Mouse (Mus musculus) right cerebral cortex, postnatal 25 days (tissue): ENCODE results near the gene Trim38.
"Not testable (repeated sequence)": the region's sequence is repeated elsewhere in the genome, so short reads cannot be mapped to it uniquely, and the experiment has no call there.

ENCODE experiments used
- DNase-seq: peaks from one replicate; pipeline ENCODE4 v3.0.0; 2022

The Trim38 gene

GRCm38 (mm10) chr13:23769613-23770012, at the start of gene Trim38:
Gene Trim38, plus strand, starts transcription at chr13:23769913.
- DNase-seq, result not testable (repeated sequence)

- DNase-seq, result no peak
Measured at GRCm38 (mm10) chr13:23724239-23724638, 45.5 kb upstream of the Trim38 start.

DNA sequence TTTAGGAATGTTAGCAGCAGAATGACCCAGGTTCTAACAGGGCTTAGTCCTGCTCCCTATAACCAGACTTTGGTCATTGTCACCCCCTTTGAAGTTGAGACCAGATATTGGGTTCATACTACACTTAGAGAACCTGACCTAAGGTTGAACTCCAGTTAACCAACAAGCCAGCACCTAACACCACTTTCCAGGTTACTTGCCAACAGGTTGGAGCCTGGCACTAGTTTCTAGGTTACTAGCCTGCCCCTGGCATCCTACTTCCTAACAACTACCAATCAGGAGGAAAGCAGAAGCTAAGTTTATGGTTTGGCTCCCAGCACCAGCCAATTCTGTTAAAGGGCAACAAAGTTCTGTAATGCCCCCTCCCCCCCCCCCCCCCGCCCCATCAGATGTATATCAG, 44.5 kb upstream of the Trim38 start:
- DNase-seq, result no peak

DNA sequence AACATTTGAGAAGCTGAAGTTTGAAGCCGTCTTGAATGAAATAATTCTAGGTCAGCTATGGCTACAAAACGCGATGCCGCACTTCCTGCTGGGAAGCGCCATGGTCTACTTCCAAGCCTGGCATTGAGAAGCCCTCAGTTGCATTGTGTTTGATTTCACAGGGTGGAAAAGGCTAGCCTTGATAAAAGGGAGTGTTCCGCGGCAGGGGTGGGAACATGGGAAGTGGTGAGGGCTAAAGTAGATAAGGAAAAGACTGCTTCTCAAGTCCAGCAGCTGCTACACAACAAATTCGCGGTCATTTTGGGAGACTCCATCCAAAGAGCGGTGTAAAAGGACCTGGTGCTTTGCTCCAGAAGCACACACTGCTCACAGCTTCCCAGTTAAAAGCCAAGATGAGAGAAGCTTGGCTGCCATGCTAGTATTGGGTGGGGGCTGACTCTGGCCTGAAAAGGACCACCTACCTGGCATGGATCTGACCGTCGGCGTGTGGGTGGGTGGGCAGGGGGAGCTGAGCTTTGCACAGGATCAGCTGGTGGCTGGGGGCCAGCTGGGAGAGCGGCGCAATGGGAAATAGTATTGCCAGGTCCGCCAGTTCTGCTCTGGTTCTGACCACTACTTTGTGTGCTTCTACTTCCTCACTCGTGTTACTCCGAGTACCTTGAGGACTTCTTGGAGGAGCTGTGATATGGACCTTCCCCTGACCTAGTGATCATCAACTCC, 41.1 kb upstream of the Trim38 start:
- DNase-seq, result no peak

DNA sequence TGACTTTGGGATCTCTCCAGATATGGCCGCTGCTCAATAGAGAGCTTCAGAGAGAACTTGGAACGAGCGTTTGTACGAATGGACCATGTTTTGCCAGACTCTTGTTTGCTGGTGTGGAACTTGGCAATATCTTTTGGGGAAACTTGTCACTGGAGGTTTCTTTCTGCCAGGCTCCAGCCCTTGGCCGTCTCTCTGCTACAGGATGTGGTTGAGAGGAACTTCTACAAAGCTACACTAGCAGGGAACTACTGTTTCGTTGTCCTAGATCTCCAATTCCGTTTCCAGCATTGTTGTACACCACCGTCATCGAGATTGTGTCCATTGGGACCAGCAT, 40.6 kb upstream of the Trim38 start:
- no peak for DNase-seq

DNA sequence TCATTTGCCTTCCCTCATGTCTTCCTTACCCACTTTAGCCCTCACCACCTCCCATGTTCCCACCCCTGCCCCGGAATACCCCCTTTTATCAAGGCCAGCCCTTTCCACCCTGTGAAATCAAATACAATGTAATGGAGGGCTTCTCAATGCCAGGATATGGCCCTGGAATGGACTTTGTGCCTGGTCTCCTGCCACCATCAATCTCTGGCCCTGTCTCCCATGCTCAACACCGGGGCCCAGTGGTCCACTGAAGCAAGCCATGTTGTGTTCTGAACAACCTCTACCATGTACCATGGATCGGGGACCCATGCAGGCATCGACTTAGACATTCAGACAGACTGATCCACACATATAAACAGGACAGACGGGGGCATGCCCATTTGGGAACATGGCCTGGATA, 40.0 kb upstream of the Trim38 start:
- DNase-seq, result no peak

- no peak for DNase-seq
Measured at GRCm38 (mm10) chr13:23730479-23730878, 39.2 kb upstream of the Trim38 start.

DNA sequence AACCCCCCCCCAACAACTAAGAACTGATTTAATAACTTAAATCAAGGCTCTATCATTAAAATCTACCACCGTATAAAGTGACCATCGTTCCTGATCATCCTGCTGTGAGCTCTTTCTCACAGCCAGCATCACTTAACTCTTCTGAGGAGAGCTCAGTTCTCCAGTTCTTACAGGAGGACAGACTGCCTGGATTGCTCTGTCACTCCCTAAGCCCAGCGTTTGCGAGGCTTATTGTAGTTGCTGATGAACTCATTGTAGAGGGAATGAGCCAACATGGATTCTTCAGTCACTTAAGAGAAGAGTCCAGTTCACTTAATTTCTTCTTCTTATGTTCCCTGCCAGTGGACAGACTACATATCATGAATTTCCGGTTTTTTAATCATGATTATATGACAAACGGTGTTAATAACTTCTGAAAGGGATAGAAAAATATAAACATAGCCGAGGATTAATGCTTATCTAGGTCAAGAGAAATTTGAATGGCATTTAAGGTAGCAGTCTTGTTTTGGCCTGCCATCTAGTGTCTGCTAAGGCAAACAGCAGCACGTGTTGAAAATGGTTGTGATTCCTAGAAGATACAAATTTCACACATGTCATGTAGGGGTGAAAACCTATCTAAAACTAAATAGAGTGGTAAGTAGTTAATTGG, 37.4 kb upstream of the Trim38 start:
- no peak for DNase-seq

DNA sequence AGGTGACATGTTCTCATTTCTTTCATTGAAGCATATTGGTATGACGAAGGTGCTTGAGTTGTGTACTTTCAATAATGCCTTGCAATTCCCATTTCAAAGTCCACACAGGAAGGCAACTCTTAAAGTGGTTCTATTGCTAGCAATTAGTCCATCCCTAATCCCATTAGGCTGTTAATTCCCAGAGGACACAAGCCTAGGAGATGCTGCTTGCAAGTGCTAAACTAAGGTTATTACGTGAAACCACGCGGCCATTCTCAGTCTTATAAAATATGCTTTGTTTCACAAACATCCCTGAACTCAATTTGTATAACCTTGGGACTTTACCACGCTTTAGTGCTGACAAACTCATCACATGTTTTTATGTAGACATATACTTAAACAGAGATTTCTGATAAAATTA, 32.6 kb upstream of the Trim38 start:
- no peak for DNase-seq

DNA sequence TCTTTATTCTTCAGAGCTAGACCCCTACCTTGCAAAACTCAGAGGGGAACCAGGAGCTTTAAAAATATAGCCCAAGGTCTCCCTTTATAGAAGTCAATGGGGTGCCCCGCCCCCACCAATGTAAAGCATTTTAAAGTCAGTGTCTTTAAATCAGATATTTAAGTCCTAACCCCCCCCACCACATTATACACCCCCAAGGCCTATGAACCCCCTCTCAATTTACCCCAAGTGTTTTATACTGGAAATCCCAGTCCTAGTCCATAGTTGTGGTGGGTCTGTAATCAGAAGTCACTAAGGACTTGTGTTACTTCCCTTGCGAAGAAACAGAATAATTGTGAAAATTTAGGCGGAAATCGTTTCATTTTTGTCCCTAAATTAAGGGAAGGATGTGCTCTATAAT, 31.7 kb upstream of the Trim38 start:
- DNase-seq, result no peak

DNA sequence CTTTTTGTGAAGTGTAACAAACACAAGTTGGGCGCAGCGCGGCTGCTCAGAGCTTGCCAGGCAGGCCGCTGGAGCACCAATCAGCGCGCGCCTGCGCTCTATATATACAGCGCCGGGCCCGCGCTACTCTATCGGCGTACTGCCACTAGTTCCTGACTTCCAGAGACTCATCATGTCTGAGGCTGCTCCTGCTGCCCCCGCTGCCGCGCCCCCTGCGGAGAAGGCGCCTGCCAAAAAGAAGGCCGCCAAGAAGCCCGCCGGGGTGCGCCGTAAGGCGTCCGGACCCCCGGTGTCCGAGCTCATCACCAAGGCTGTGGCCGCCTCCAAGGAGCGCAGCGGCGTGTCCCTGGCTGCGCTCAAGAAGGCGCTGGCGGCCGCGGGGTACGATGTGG, 31.0 kb upstream of the Trim38 start, which contains the start of gene Hist1h1c:
Gene Hist1h1c (plus strand): TSS at position 132 of the 392 bp plus-strand sequence.
- peak; percentile 90 for DNase-seq

- peak; percentile 89 for DNase-seq
Measured at GRCm38 (mm10) chr13:23739069-23739921, 30.4 kb upstream of the Trim38 start.

GRCm38 (mm10) chr13:23739922-23740252, 29.8 kb upstream of the Trim38 start:
- no peak for DNase-seq

DNA sequence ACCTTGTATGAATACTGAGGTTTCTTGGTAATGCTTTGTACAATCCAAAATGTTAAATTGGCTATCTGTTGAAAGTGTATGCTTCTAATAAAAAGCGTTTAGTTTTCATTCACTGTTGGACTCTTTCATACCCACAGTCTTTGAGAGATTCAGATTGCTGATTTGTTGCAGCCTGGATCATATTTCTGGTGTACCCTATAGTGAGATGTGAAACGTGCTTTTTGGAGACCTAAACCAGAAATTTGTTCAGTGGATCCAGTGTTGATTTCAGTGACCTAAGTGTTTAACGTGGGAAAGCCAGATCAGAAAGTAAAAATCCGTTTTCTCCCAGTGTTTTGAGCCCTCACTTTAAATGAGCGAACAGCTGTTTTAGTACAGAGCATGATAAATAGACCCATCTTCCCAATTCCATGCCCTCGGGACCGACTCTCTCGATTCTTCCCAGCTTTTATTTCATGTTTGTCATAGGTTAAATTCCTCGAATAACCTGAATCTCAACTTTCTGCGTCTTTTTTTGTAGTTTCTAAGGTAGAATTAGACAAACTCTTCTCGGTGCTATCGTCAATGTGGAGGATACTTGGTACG, 29.4 kb upstream of the Trim38 start:
- no peak for DNase-seq

DNA sequence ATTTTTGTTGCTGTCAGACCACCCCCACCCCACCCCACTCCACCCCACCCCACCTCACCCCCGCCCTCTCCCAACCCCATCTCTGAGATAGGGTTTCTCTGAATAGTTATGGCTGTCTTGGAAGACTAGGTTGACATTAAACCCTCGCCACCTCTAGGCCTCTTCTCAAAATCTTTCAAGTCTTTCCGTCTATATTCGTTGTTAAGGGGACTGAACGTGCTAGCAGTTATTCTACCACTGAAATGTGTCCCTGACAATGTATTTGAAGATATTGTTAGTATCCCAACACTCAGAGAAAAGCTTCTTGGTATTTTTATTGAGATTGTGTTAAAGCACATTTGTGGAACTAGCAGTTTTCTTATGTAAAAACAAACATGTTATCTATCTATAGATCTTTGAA, 28.8 kb upstream of the Trim38 start:
- no peak for DNase-seq

GRCm38 (mm10) chr13:23742007-23742406, 27.7 kb upstream of the Trim38 start:
- no peak for DNase-seq

DNA sequence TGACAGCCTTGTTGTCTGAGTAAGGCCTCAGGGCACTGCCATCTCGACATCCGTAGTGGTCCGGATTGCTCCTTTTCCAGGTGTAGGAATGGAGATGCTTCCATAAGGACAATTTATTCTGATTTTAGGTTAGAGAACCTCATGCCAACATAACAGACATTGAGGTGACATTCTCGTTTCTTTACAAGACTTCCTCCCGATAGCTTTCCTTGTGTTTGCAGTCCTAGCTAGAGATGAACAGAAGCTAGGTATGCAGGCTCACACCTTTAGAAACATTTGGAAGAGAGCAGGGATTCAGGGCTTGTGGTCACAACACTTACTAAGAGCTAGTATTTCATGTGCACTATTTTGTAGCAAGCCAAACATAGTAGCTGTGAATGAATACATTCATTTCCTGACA, 26.5 kb upstream of the Trim38 start:
- no peak for DNase-seq

DNA sequence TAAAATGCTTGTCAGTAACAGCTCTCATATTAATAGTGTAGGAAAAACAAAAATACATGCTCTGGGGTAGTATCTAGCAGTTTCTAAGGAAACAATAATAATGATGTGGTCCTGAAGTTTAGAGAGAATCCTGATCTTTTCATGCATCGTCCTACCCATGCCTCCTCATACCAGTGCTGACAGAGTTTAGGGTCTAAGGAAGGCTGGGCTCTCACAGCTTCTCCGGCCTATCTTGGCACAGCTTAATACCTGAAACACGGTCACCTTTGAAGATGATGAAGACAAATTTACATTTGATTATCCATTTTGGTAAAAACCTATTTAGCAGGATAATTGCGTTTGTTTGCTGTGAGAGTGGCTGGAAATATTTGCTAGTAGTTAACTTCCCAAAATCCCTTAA, 25.8 kb upstream of the Trim38 start:
- no peak for DNase-seq

DNA sequence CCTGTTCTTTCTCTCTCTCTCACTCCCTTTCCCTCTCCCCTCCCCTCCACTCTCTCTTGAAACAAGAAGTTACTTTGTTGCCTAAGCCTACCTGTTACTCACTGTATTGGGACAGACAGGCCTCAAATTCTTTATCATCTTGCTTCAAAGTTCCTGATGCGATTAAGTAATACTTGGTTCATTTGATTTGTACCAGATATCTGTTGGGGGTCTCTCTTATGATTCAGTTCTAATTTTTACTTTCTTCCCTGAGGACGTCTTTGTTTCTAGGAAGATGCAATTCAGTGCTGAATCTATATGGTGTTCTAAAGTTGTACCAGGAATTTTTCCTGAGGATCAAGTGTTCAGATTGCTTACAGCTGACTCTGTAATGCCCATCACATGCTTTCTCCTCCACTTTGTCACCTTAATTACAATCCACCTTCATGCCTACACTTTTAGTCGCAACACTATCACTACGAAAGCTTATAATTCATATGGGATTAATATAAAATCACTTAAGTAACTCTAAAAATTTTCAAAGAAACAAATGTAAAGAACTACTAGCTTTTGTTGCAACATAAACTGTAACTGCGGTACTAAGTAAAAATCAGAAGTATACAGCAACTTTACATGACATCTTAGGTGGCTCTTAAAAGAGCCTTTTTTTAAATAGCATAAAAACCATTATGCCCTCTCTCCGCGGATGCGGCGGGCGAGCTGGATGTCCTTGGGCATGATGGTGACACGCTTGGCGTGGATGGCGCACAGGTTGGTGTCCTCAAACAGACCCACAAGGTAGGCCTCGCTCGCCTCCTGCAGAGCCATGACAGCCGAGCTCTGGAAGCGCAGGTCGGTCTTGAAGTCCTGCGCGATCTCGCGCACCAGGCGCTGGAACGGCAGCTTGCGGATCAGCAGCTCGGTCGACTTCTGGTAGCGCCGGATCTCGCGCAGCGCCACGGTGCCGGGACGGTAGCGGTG, 25.0 kb upstream of the Trim38 start:
- DNase-seq, result no peak

GRCm38 (mm10) chr13:23745381-23746161, 24.1 kb upstream of the Trim38 start, which contains the start of gene Hist1h3c:
Gene Hist1h3c, minus strand, starts transcription at chr13:23745602.
- peak; percentile 77 for DNase-seq
